Mouse (Mus musculus) kidney, adult 2 months (tissue): ENCODE results near the gene Foxn1.

Experiments used
- CTCF ChIP-seq: fragments of 200-500 bp; conservative IDR thresholded peaks from 2 replicates; pipeline ENCODE4 v1.5.1; 2011; ENCODE audit warnings: low read depth, mild to moderate bottlenecking, control low read depth, low read length, moderate library complexity, mixed read lengths; ENCODE audit not compliant: insufficient read depth, insufficient read length
- POLR2A ChIP-seq: fragments of 200-500 bp; IDR thresholded peaks from one replicate; pipeline ENCODE4 v1.6.1; 2011; ENCODE audit warnings: low read depth, low read length, control low read depth

DNA sequence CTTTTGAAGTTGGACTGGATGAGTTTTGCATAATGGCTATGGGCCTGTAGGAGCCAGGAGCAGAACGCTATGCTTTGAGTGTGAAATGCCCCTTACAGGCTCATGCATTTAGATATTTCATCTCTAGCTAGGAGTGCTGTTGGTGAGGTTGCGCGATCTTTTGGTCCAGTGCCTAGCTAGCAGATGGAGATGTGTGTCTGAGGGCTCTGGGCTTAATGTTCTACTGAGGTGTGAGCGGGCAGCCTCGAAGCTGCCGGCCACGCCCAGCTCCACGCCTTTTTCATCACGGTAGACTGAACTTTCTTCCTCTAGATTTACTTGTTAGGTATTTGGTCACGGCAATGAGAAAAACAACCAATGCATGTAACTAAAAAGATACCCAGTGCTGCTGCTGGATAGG lies 44.8 kb upstream of the Foxn1 start:
- TF ChIP-seq CTCF (no peak), POLR2A (no peak)
